Mouse (Mus musculus): Measurements from ENCODE around the gene Asf1b.

The Asf1b gene

DNA sequence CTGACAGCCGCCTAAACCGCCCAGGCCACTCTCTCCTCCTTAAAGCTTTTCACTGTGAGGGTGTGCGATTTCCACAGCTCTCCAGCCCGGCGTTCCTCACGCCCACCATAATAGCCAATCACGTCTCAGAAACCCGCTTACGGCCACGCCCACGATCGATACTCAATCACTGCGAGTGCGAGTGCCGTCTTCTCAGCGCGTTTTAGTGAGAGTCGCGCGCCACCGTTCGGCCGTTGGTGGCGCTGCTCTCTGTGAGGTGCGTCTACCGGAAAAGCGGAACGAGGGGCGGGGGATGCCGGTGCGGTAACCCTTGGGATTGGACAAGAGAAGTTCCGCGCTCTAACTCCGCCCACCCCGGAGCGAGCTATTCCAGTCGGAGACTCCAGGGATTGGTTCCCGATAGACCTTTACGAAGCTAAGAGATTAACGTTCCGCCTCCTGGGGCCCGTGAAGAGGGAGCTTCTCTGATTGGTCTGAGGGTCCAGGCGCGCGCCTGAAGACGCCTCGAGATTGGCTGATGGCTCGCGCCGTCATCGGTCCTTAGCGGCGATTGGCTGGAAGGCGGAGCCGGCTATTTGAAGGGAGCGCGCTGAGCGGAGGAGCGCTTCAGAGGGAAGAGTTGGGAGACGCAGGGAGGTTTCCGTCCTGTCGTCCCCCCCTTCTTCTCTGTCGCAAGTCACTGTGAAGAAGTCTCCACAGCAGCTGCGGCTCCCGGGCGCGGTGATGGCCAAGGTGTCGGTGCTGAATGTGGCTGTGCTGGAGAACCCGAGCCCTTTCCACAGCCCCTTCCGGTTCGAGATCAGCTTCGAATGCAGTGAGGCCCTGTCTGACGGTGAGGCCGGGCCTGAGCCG is at the start of gene Asf1b, which contains the start of gene Gm10644:
Gene Asf1b (plus strand): TSS at position 402 of the 852 bp plus-strand sequence.
Gene Gm10644 (minus strand): TSS at position 100 of the 852 bp plus-strand sequence.
- peak; percentile 100 for DNase-seq (ENCODE audit: low spot score)

DNA sequence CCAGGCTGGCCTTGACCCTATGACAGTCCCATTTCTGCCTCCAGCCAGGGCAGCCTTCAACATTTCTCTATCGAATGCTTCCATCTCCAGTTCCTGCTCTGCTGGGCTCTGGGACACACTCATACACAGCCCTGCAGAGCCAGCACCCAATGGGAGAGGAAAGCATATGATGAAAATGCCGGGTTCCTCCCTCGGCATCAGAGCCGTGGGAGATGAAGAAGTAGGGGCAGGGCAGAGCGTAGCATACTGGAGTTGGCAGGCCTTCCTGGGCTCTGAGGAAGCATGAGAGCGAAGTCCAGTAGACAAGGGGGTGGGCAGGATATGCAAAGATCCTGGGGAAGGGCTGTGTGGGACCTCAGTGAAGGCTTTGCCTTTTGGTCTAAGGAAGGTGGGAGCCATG is 46.7 kb upstream of the Asf1b start:
- no peak for DNase-seq (ENCODE audit: low spot score)

DNA sequence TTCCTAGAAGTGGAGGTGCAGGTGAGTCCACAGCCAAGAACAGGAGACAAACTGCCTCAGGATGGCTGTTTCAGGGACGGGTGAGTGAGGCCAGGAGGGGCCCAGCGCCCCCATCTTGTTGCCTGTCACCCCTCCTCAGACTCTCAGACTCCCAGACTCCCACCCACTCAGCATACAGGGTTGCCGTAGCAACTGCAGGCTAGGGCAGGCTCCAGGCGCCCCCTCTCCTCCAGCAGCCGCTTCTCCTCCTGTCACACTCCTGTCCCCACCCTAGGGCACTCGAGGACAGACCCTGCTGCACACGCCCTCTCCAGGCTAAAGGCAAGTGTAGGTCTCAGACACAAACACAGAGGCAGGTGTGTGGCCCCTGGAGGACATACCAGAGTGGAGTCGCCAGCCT is 46.0 kb upstream of the Asf1b start:
- no peak for DNase-seq (ENCODE audit: low spot score)

DNA sequence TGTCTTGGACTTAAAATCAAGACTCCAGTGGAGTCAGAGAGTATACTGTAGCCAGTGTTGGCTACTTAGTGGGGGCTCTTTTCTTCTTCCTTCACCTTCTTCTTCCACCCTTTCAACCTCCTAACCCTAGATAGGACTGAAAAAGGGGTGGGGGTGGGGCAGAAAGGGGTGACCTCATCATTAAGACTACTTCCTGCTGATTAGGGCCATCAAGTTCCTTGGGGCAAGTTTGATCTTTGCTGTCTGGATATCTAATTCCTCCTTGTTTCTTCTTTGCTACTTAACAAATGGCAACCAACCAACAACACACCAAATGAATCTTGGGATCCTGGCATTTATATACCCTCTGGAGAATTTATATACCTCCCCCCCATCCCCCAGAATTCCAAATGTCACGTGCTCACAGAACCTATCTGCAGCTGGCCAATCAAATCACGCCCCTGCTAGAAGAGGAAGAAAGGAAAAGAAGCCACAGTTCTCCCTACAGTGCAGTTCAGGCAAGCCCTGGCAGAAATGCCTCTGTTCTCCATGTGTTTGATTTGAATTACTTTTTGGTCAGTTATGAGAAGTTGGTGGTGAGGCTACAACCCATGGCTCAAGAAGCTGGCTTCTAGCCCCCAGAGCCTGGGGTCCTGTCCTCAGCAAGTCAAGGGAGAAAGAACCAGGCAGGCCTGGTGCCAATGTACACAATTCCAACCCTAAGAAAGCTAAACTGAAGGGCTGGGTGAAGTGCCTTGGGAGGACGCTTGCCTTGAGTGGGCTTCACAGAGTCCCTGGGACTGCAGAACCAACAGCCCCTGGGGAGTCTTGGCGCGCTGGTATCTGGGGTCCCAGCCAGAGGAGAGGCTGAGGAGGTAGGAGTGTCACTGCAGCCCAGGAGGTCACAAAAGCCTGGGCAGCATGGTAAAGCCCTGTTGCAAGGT is 43.2 kb upstream of the Asf1b start:
- DNase-seq (ENCODE audit: low spot score) = no peak

DNA sequence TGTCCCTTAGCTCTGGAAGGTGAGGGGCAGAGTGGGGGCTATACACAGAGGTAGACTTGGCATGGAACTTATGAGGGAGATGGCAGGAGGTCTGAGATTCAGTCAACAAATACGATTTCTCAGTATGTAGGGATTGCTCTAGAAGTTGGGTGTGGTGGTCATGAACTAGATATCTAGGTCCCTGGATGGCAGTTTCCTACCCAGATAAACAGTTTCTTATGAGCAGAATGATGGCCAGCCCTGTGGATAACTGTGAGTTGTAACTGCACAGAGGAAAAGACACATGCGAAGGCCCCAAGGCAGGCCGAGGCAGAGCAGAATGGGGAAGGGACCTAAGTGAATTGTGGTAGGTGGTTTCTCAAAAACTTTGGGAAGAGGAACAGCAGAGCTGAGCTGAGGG is 41.1 kb upstream of the Asf1b start:
- DNase-seq (ENCODE audit: low spot score) = no peak

DNA sequence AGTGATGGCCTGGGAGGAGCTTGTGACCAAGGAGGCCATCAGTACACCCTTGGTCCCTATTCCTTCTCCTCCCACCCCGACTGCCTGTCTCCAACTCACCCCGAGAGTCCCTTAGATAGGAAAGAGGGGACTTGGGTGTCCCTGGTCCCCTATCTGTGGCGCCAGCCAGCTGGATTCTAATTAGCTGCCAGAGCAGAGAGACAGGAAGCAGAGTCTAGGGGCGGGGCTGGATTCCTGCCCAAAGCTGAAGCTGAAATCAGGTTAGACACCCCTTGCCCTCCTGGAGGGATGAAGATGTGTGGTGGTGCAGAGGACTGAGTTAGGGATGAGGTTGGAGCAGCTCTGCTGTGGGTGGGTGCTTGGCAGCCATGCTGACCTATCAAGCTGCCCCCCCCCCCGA is 40.4 kb upstream of the Asf1b start:
- no peak for DNase-seq (ENCODE audit: low spot score)

DNA sequence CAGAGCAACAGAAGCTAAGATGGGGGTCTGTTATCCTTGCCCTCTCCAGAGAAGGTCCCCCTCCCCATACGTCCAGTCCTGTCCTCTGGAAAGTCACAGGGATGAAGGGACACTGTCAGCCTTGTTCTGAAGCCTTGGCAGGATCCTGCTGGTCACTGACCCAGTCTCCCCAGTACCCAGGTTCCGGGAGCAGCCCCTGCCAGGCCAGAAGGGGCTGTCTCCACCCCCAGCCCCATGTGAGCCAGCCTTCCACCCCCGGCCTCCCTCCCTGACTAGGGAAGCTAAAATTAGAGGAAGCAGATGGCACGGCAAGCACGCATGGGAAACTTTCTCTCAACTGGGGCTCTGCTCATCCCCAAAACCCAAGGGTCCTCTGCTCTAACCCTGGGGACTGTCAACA is 39.3 kb upstream of the Asf1b start:
- no peak for DNase-seq (ENCODE audit: low spot score)

DNA sequence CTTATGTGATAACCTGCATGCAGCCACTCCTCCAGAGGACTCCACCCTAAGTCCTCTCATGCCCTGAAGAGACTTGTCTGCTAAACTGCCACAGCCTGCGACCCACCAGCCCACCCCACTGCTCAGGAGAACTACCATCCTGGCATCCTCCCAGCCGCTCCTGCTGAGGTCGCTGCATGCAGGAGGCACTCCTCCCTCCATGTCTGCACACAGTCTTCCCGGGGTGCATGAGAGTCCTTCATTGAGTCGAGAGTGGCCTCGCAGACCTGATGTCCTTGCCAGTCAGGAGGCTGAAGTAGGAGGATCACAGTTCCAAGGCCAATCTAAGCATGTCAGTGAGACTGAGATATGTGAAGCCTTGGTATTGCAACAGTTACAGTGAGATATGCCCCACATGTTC is 37.7 kb upstream of the Asf1b start:
- DNase-seq (ENCODE audit: low spot score) = no peak

DNA sequence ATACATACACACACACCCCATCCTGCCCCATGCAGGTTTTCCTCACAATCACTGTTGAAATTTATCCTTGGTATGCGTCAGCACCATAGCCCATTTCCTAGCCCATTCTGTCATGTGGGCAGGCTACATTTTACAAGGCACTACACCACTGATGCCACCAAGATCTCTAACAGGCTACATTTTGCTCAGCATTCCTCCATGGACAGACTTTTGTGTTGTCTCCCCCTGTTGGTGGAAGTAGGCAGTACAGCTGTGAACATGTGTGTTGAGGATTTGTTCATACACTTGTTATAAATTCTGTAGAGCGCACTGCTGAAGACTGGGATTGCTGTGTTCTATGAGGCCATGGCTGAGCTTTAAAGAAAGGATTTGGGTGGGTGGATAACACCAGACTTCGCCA is 33.7 kb upstream of the Asf1b start:
- DNase-seq (ENCODE audit: low spot score) = peak; percentile 95

DNA sequence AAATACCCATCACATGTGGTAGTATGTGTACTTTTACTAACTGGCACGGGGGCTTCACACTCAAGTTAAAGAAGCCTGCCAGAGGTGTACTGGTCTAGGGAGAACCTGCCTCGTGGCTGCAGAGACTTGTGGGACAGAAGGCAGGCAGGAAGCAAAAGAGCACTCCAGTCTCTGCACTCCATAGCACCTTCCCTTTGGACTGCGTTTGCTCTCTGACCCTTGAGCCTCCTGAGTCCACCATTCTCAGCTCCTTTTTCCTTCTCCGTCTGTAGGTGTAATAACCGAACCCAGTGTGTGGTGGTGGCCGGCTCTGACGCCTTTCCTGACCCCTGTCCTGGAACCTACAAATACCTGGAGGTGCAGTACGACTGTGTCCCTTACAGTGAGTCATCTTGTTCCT is 32.6 kb upstream of the Asf1b start:
- DNase-seq (ENCODE audit: low spot score) = no peak

DNA sequence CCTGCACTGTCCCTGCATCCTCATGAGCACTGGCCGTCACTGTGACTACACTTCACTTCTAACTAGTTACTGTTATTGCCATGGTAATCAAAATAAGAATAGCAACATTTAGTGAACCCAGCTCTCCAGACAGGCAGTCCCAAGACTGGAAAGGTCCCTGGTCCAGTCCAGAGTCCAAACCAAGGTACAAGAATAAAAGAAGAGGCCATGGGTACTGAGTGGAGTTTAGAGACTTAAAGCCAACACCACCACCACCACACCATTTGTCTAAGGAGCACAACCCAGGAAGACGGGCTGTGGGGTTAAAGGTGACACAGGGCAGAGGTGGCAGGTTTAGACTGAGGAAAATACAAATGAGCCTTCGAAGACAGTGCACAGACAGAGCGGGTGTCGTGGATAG is 30.7 kb upstream of the Asf1b start:
- no peak for DNase-seq (ENCODE audit: low spot score)

DNA sequence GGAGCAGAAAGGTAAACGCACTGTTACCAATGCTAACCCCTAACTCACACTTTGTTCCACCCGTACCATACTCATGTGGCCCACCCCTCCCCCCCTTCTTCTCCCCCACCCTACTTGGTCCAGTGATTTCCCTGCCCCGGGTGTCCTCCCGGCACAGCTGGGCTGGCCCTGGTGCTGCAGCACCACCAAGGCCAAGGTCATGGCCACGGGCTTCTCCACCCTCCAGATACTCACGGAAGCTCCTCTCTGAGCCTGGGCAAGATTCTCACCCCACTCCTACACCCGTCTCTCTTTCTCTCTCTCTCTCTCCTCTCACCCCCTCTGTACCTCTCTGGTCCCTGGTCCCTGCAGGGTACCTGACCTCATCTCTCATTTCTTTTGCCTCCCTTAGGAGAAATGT is 29.0 kb upstream of the Asf1b start:
- DNase-seq (ENCODE audit: low spot score) = no peak

DNA sequence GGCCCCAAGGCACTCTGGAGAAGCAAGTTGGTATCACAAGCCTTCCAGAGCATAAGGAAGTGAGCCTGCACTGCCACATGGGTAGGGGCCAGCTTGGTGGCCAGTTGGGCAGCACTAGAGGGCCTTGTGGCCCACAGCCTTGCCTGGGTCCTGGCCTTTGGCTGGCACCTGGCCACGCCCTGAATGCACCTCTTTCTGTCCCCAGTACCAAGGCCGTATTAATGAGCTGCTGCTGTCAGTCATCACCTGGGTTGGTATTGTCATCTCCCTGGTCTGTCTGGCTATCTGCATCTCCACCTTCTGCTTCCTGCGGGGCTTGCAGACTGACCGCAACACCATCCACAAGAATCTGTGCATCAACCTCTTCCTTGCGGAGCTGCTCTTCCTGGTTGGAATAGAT is 21.1 kb upstream of the Asf1b start:
- DNase-seq (ENCODE audit: low spot score) = no peak

DNA sequence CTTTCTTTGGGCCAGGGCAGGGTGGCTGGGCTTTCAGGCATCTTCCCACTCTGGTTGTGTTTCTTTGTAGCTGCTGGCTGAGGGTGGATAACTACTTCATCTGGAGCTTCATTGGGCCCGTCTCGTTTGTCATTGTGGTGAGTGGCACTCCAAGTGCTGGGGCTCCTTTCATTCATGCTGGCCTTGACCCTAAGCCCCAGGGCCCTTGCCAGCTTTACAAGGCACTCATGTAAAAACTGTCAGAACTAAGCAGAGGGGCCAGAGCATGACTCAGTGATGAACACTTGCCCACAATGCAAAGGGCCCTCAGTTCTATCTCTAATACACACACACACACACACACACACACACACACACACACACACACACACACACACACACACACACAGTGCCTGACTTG is 20.3 kb upstream of the Asf1b start:
- DNase-seq (ENCODE audit: low spot score) = no peak

DNA sequence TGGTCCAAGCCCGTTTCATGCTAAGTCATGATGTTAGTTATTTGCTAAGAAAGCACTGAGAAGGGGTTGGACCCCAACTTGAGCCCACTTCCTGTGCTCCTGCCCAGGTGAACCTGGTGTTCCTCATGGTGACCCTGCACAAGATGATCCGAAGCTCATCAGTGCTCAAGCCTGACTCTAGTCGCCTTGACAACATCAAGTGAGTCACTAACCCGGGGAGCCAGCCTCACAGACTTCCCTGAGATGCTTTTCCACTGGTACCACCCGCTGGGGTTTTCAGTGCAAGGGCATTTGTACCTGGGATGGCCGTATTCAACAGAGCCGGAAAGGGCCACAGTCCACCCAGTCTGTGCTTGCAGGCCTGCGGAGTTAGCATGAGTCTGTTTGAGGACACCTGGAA is 19.9 kb upstream of the Asf1b start:
- DNase-seq (ENCODE audit: low spot score) = no peak

DNA sequence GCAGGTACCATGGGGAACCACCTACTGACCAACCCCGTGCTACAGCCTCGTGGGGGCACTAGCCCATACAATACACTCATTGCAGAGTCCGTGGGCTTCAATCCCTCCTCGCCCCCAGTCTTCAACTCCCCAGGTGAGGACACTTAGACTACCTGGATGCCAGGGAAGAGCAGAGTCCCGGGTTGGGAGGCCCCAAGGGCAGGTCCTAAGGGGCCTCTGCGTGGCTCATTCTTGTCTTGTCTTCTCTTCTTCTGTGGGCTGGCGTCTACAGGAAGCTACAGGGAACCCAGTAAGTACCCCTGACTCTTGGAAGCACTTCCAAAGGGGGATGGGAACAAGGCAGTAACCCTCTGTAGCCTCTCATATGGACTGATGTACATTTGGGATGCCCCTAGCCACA is 17.7 kb upstream of the Asf1b start:
- no peak for DNase-seq (ENCODE audit: low spot score)

DNA sequence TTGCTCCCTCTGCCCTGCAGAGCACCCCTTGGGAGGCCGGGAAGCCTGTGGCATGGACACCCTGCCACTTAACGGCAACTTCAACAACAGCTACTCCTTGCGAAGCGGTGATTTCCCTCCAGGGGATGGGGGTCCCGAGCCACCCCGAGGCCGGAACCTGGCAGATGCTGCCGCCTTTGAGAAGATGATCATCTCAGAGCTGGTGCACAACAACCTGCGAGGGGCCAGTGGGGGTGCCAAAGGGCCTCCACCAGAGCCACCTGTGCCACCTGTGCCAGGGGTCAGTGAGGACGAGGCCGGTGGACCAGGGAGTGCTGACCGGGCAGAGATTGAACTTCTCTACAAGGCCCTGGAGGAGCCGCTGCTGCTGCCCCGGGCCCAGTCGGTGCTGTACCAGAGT is 17.0 kb upstream of the Asf1b start:
- DNase-seq (ENCODE audit: low spot score) = no peak

DNA sequence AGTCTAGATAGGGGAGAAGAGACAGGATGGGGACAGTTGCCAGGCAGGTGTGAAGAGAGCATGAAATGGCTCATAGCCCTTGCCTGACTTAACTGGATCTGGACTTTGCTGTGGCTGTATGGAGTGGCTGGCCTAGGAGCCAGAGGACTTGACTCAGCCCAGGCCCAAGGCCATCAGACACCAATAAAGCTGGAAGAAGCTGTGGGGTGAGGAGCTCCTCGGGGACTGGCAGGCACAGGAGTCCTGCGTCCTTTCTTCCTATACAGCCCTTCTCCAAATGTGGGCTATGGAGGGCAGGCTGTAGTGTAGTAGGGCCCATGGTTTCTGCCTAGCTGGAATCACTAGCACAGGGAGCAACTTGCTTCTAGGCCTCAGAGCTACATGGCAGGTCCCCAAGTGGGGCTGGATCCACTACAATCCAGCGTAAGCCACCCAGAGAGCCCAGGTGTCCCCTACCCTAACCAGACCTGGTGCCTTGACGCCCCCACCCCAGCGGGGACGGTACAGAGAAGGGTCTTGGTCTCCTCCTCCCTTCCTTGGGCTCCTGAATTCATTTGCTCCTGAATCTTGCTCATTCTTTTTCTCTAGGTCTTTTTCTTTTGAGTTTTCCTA is 14.1 kb upstream of the Asf1b start:
- no peak for DNase-seq (ENCODE audit: low spot score)

DNA sequence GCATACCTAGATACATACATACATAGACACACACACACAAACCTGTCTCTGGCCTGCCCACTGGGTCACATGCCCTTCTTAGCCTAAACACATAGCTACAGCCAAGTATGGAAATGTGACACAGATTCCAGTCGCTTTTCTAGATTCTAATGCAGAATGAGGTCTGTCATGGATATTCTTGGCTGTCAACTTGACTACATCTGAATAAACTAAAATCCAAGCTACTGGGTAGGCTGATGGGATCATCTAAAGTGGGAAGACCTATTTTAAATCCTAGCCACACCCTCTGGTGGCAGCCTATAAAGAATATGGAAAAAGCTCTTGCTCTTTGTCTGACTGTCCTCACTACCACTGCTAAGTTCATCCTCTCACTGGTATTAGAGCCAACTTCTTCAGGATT is 12.9 kb upstream of the Asf1b start:
- DNase-seq (ENCODE audit: low spot score) = no peak

DNA sequence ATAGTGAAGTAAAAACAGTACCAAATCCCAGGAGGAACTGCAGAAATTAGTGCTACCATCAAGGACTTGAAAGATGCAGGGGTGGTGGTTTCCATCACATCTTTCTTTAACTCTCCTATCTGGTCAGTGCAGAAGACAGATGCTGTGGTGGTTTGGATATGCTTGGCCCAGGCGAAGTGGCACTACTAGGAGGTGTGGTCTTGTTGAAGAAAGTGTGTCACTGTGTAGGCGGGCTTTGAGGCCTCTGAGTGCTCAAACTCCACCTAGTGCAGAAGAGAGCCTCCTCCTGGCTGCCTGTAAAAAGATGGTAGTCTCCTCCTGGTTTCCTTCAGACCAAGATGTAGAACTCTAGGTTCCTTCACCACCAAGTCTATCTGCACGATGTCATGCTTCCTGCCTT is 9.8 kb upstream of the Asf1b start:
- no peak for DNase-seq (ENCODE audit: low spot score)

DNA sequence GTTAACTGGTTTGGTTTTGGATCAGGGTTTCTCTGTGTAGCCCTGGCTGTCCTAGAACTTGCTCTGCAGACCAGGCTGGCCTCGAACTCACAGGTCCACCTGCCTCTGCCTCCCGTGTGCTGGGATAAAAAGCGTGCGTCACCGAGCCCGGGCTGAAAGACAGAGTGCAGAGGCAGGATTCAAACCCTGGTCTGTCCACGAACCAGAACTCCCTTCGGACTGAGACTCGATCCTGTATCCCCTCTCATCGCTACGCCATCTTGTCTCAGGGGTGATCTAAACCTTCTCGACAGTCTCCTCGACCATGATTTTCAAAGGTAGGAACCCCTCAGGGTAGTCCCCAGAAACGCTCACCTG is 580 bp upstream of the Asf1b start:
- DNase-seq (ENCODE audit: low spot score) = no peak

DNA sequence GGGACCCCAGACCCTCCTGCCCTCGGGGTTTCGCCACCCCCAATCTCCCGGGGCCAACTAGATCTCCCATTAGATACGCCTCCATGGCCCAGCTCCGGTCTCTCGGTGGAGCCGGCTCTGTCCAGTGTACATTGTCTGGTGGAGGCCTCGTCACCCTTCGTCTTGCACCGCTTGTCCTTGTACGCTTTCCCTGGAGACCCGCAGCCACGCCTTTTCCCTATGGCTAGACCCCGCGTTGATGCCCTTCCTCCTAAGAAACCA is 581 bp downstream of the Asf1b start:
- DNase-seq (ENCODE audit: low spot score) = no peak

DNA sequence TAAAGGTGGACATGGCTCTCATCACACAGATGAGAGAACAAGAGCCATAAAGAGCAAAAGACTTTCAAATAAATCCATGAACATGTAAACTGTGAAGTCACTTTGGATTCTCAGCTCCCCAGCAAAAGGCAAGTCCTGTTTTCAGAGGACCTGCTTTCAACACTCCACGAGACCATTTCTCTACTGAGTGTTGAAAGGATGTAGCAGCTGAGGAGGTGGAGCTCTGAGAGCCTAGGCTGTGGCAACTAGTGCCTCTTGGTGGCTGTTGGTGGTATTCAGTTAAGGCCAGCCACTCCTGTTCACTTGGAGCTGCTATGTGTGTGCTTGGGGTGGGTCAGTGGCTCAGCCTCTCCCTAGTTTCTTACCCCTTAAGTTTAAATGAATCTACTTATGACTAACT is 1.5 kb downstream of the Asf1b start:
- peak; percentile 52 for DNase-seq (ENCODE audit: low spot score)

Measured in retina, embryonic 14.5 days (tissue).